In the genomic region with DNA sequence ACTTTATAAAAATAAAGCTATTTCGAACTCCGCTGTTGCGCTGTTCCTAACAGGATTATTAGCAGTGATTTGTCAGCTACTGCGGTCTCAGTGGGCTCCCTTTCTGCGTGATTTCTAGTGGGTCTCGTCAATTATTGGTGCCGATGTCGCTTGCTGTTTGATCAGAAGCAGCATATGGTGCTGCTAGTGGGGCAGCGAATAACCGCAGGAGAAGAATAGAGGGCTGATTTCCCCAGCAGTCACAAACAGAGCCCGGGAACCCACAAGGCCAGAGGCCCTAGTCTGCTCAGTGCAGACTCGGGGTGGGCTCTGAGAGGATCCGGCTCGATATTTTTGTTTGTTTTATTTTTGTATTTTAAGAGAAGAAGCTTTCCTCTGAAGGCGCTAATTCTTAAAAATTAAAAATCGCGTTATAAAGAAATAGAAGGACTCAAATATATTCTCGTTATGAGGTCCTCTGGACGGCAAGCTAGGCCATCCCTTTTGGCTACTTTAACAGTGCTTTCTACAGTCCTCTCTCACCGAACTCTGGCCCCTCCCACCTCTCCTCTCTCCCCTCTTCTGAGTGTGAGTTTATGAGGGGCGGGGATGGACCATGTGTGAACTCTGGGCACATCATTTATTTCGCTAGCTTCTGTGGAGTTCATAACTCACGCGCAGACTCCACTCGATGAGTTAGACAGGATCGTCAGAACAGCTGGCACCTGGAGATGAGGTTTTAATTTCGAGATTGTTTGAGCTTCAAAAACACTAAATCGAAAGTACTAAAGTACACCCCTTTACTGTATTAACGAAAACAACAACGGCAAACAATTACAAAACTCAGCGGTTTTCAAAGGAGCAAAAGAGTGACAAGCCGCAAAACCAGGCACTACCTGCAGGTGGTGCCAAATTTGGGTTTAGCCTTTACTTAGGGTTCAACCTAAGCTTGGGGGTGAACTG, we compare ENCODE assay signal across 9 mouse cellular contexts. TPM values are rescaled to one million over a fixed set of nuclear protein-coding genes. Genes with fewer than 3 reads are reported as not detected.
DNase-seq lines count a peak whose midpoint lies in the region; ATAC-seq lines count a peak whose summit lies in the region.
"Had no signal": no experiment of that assay in that cellular context is flagged by ENCODE, and none has a peak within 500 bp of the region (broad histone marks: within the 10 kb centered on the region; RNA-seq: fewer than 3 reads in every experiment).

No protein-coding gene starts in this region.

- ATAC-seq in hindbrain, embryonic 12.5 days (ENCODE audit: low FRiP score): no peak
- no peak for ATAC-seq in embryonic facial prominence, embryonic 15.5 days (ENCODE audit: insufficient number of reproducible peaks, low FRiP score, low TSS enrichment, low read depth)
- ATAC-seq in limb, embryonic 11.5 days (ENCODE audit: insufficient number of reproducible peaks, low FRiP score, low TSS enrichment, low read depth): no peak
- ATAC-seq in frontal cortex, adult (ENCODE audit: low TSS enrichment): no peak

- no peak overlapping the region for H3K4me3 ChIP-seq in hindbrain, embryonic 10.5 days
- no peak overlapping the region for H3K4me3 ChIP-seq in hindbrain, embryonic 12.5 days
- 0 out of 2 replicates have a peak overlapping the region, but pooled peaks have one; percentile 10 for H3K4me3 ChIP-seq in embryonic facial prominence, embryonic 15.5 days (replicated peaks)
- H3K4me3 ChIP-seq in limb, embryonic 11.5 days (ENCODE audit: low read depth, low read length): no peak overlapping the region
- H3K4me3 ChIP-seq: heart, embryonic 15.5 days had no signal

- peaks cover 100% of the 10 kb centered on the region for H3K27me3 ChIP-seq in hindbrain, embryonic 10.5 days (ENCODE audit: insufficient read depth, poor library complexity, severe bottlenecking)
- H3K27me3 ChIP-seq in hindbrain, embryonic 12.5 days: peaks cover 84% of the 10 kb centered on the region
- H3K27me3 ChIP-seq in embryonic facial prominence, embryonic 15.5 days: peaks cover 82% of the 10 kb centered on the region
- H3K27me3 ChIP-seq in limb, embryonic 11.5 days (ENCODE audit: control insufficient read depth, insufficient read depth, low read length): peaks cover 61% of the 10 kb centered on the region

- intact Hi-C loops in left cerebral cortex, postnatal 14 days (cut with DNase I): no loop called here

- H3K27ac ChIP-seq in hindbrain, embryonic 10.5 days: no peak overlapping the region
- no peak overlapping the region for H3K27ac ChIP-seq in hindbrain, embryonic 12.5 days
- H3K27ac ChIP-seq in embryonic facial prominence, embryonic 15.5 days (replicated peaks): no peak overlapping the region
- no peak overlapping the region for H3K27ac ChIP-seq in limb, embryonic 11.5 days (replicated peaks; ENCODE audit: low read depth, low read length)
- H3K27ac ChIP-seq: heart, embryonic 15.5 days had no signal

- H3K9me3 ChIP-seq in hindbrain, embryonic 10.5 days: no peaks in the 10 kb centered on the region
- no peaks in the 10 kb centered on the region for H3K9me3 ChIP-seq in hindbrain, embryonic 12.5 days (replicated peaks)
- H3K9me3 ChIP-seq in embryonic facial prominence, embryonic 15.5 days (replicated peaks): no peaks in the 10 kb centered on the region
- no peaks in the 10 kb centered on the region for H3K9me3 ChIP-seq in limb, embryonic 11.5 days (ENCODE audit: control insufficient read depth, low read length)
- H3K9me3 ChIP-seq: heart, embryonic 15.5 days had no signal

- H3K4me1 ChIP-seq in hindbrain, embryonic 10.5 days (replicated peaks): peaks cover 28% of the 10 kb centered on the region
- H3K4me1 ChIP-seq in hindbrain, embryonic 12.5 days: peaks cover 14% of the 10 kb centered on the region
- H3K4me1 ChIP-seq in embryonic facial prominence, embryonic 15.5 days: peaks cover 24% of the 10 kb centered on the region
- peaks cover 8% of the 10 kb centered on the region; the same call in 1 of the 2 replicates for H3K4me1 ChIP-seq in limb, embryonic 11.5 days (ENCODE audit: control insufficient read depth, insufficient read depth, low read length)

- H3K9ac ChIP-seq in hindbrain, embryonic 12.5 days: no peak overlapping the region
- H3K9ac ChIP-seq in embryonic facial prominence, embryonic 15.5 days: no peak overlapping the region
- no peak overlapping the region for H3K9ac ChIP-seq in limb, embryonic 11.5 days (ENCODE audit: low read length)
- H3K9ac ChIP-seq: heart, embryonic 15.5 days had no signal

- whole genome bisulfite sequencing in hindbrain, embryonic 10.5 days: 1% methylated on average over 32 of the region's 32 CpGs
- 1% methylated on average over 32 of the region's 32 CpGs for whole genome bisulfite sequencing in hindbrain, embryonic 12.5 days
- WGBS in embryonic facial prominence, embryonic 15.5 days: 4% methylated on average over 32 of the region's 32 CpGs
- WGBS in limb, embryonic 11.5 days: 1% methylated on average over 32 of the region's 32 CpGs

- H3K36me3 ChIP-seq in hindbrain, embryonic 10.5 days: no peaks in the 10 kb centered on the region
- no peaks in the 10 kb centered on the region for H3K36me3 ChIP-seq in hindbrain, embryonic 12.5 days
- no peaks in the 10 kb centered on the region for H3K36me3 ChIP-seq in embryonic facial prominence, embryonic 15.5 days
- H3K36me3 ChIP-seq in limb, embryonic 11.5 days (ENCODE audit: control insufficient read depth, insufficient read depth, low read length): no peaks in the 10 kb centered on the region
- H3K36me3 ChIP-seq: heart, embryonic 15.5 days had no signal

- no peak overlapping the region for H3K4me2 ChIP-seq in hindbrain, embryonic 12.5 days (replicated peaks)
- no peak overlapping the region for H3K4me2 ChIP-seq in embryonic facial prominence, embryonic 15.5 days (replicated peaks)
- H3K4me2 ChIP-seq in limb, embryonic 11.5 days (ENCODE audit: low read depth, severe bottlenecking): no peak overlapping the region
- H3K4me2 ChIP-seq: heart, embryonic 15.5 days had no signal

- DNase-seq in hindbrain, embryonic 10.5 days (ENCODE audit: low spot score): peak; percentile 54
- DNase-seq in CD4-positive, CD25-positive, alpha-beta regulatory T cell, adult 2 months (ENCODE audit: low read depth, low spot score): peak; percentile 52
- peak; percentile 71 for DNase-seq in limb, embryonic 11.5 days (ENCODE audit: low spot score)
- no peak for DNase-seq in layer of hippocampus, adult 11-12 months (ENCODE audit: low spot score)
- no peak for DNase-seq in left cerebral cortex, postnatal 14 days (ENCODE audit: low spot score in 2 of 2)

RNA-seq across cellular contexts. Expression of gene Sim1, which starts 3.2 kb away (rescaled TPM):
- polyA plus RNA-seq in hindbrain, embryonic 10.5 days (2016; fragmentation: Nextera tagmentation; extraction: Ambion mirVana): 0.82 and 0.90 TPM in 2 replicates
- 1.1 TPM in 2 replicates for polyA plus RNA-seq in hindbrain, embryonic 12.5 days (2016; fragmentation: Nextera tagmentation; extraction: Ambion mirVana)
- 0.83 and 1.6 TPM in 2 replicates for polyA plus RNA-seq in embryonic facial prominence, embryonic 15.5 days (2015; fragmentation: Nextera tagmentation; extraction: Ambion mirVana)
- 0.49 and 1.1 TPM in 2 replicates for polyA plus RNA-seq in limb, embryonic 11.5 days (2014; fragmentation: Nextera tagmentation; extraction: Ambion mirVana)
- total RNA-seq in left cerebral cortex, postnatal 14 days (2021): under 1 TPM in 1 of 2 experiments, not detected in 1; 0.38 TPM
- polyA plus RNA-seq: heart, embryonic 15.5 days had no signal

Comparison
In these comparisons a context has a peak if more than half of its experiments do, and no peak if none do; other contexts are left out.
1. DNase-seq: peak in hindbrain, embryonic 10.5 days (single experiment), CD4-positive, CD25-positive, alpha-beta regulatory T cell, adult 2 months (single experiment) and limb, embryonic 11.5 days (single experiment); none in layer of hippocampus, adult 11-12 months (single experiment) and left cerebral cortex, postnatal 14 days (0 of 2).